Mouse (Mus musculus) MEL (cell line): Measurements from ENCODE around the gene Rab37.

Experiments used
- GATA1 ChIP-seq: IDR thresholded peaks from 2 replicates; pipeline ENCODE4 v1.6.1; 2011; ENCODE audit warnings: low read depth, low read length, improper control_type of control experiment
- POLR2A ChIP-seq, 2 experiments: IDR thresholded peaks; 2 replicates each; pipeline ENCODE4 v1.6.1; 2011 to 2012; ENCODE audit warnings: low read length in 2 of 2, mild to moderate bottlenecking in 2 of 2, control low read depth in 1 of 2, improper control_type of control experiment in 1 of 2, low read depth in 1 of 2, moderate library complexity in 1 of 2; ENCODE audit not compliant: control insufficient read depth in 1 of 2, insufficient read depth in 1 of 2, poor library complexity in 1 of 2
- POLR2AphosphoS2 ChIP-seq: IDR thresholded peaks from 2 replicates; pipeline ENCODE4 v1.6.1; 2011; ENCODE audit warnings: low read length, improper control_type of control experiment
- TAL1 ChIP-seq: IDR thresholded peaks from 2 replicates; pipeline ENCODE4 v1.6.1; 2012; ENCODE audit warnings: mild to moderate bottlenecking, inconsistent platforms, low read length, moderate library complexity, mixed read lengths

- no peak for TF ChIP-seq POLR2AphosphoS2
- TF ChIP-seq GATA1 = peak; percentile 20; the same call in 1 of the 2 replicates
- TF ChIP-seq TAL1 = no peak
- no peak; a peak in 1 of 4 replicates for TF ChIP-seq POLR2A (IDR thresholded peaks at IDR 0.05; ENCODE audit: control insufficient read depth in 1 of 2, insufficient read depth in 1 of 2, low read depth in 1 of 2, low read length in 2 of 2, poor library complexity in 1 of 2)
Observed at GRCm38 (mm10) chr11:115187693-115188092, 96.5 kb downstream of the Rab37 start, which contains the start of gene Nat9.
